Mouse (Mus musculus) CH12.LX (cell line): ENCODE measurements around the gene Pbxip1. TPM values are rescaled to one million over a fixed set of nuclear protein-coding genes. Genes with fewer than 3 reads are reported as not detected.
A peak's percentile ranks its signal among the peaks of the same experiment; 100 is the strongest.

Experiments
- DNase-seq: peaks from one replicate; pipeline ENCODE4 v3.0.0-alpha.2; 2013; ENCODE audit errors: extremely low read depth
- H3K27ac ChIP-seq: 2 replicates; pipeline ENCODE4 v1.5.1; 2012; ENCODE audit warnings: low read depth, mild to moderate bottlenecking, control low read depth, moderate library complexity; ENCODE audit not compliant: insufficient read depth
- H3K27me3 ChIP-seq: replicated peaks from 2 replicates; pipeline ENCODE3; 2012; ENCODE audit warnings: inconsistent platforms
- H3K36me3 ChIP-seq, 2 experiments: replicated peaks in 1 of 2; 2 replicates each; pipeline versions ENCODE3 to v1.6.1; 2012; ENCODE audit warnings: inconsistent platforms in 1 of 2, low read length in 1 of 2, mild to moderate bottlenecking in 1 of 2, mixed read lengths in 1 of 2, moderate library complexity in 1 of 2; ENCODE audit not compliant: control insufficient read depth in 1 of 2, insufficient read depth in 1 of 2
- H3K4me1 ChIP-seq, 2 experiments: 2 replicates each; pipeline ENCODE4 v1.6.1; 2012; ENCODE audit warnings: inconsistent platforms in 1 of 2, moderate library complexity in 1 of 2; ENCODE audit not compliant: insufficient read depth in 2 of 2, control insufficient read depth in 1 of 2
- H3K4me2 ChIP-seq: 2 replicates; pipeline ENCODE4 v1.6.1; 2012; ENCODE audit warnings: low read depth, mild to moderate bottlenecking, control low read depth; ENCODE audit not compliant: poor library complexity, insufficient read depth, severe bottlenecking
- H3K4me3 ChIP-seq, 3 experiments: fragments of 150-350 bp in 1 of 3; sonication (generic) in 1 of 3; replicated peaks in 1 of 3; 2 replicates each; pipeline versions ENCODE3 to v1.5.1; 2011 to 2012; ENCODE audit warnings: low read depth in 2 of 3, low read length in 2 of 3, mild to moderate bottlenecking in 2 of 3, moderate library complexity in 2 of 3, control low read depth in 1 of 3, improper control_type of control experiment in 1 of 3, inconsistent platforms in 1 of 3, mixed read lengths in 1 of 3; ENCODE audit not compliant: poor library complexity in 1 of 3
- H3K79me2 ChIP-seq: replicated peaks from 2 replicates; pipeline ENCODE4 v1.6.1; 2012; ENCODE audit warnings: mild to moderate bottlenecking, moderate library complexity; ENCODE audit not compliant: control insufficient read depth, poor library complexity, insufficient read depth, severe bottlenecking; ENCODE audit errors: extremely low read depth
- H3K9ac ChIP-seq: 2 replicates; pipeline ENCODE4 v1.6.1; 2012; ENCODE audit warnings: low read depth, mild to moderate bottlenecking, control low read depth, moderate library complexity; ENCODE audit not compliant: insufficient read depth
- H3K9me3 ChIP-seq: replicated peaks from 2 replicates; pipeline ENCODE3; 2012; ENCODE audit warnings: low read length, inconsistent platforms, mixed read lengths
- CHD1 ChIP-seq: IDR thresholded peaks from 2 replicates; pipeline ENCODE4 v1.6.1; 2012; ENCODE audit warnings: low read depth, low read length, improper control_type of control experiment, inconsistent platforms
- ELF1 ChIP-seq: IDR thresholded peaks from 2 replicates; pipeline ENCODE4 v1.6.1; 2014; ENCODE audit warnings: low read depth, mild to moderate bottlenecking, inconsistent platforms, low read length, improper control_type of control experiment
- EP300 ChIP-seq: IDR thresholded peaks from 2 replicates; pipeline ENCODE4 v1.6.1; 2011; ENCODE audit warnings: low read length, improper control_type of control experiment
- ETS1 ChIP-seq: conservative IDR thresholded peaks from 2 replicates; pipeline ENCODE4 v1.6.1; 2012; ENCODE audit warnings: low read depth, mild to moderate bottlenecking, inconsistent platforms, low read length, improper control_type of control experiment, moderate library complexity
- GABPA ChIP-seq: IDR thresholded peaks from 2 replicates; pipeline ENCODE4 v1.6.1; 2012; ENCODE audit warnings: low read depth, low read length, improper control_type of control experiment, inconsistent platforms; ENCODE audit not compliant: insufficient replicate concordance
- HCFC1 ChIP-seq: IDR thresholded peaks from 2 replicates; pipeline ENCODE4 v1.6.1; 2012; ENCODE audit warnings: low read depth, mild to moderate bottlenecking, inconsistent platforms, low read length, improper control_type of control experiment
- IRF4 ChIP-seq: IDR thresholded peaks from 2 replicates; pipeline ENCODE4 v1.6.1; 2014; ENCODE audit warnings: low read depth, mild to moderate bottlenecking, inconsistent platforms, low read length, improper control_type of control experiment
- MAFK ChIP-seq: IDR thresholded peaks from 2 replicates; pipeline ENCODE4 v1.6.1; 2011; ENCODE audit warnings: low read length, improper control_type of control experiment; ENCODE audit not compliant: insufficient replicate concordance
- MAZ ChIP-seq: IDR thresholded peaks from 2 replicates; pipeline ENCODE4 v1.6.1; 2012; ENCODE audit warnings: low read depth, mild to moderate bottlenecking, inconsistent platforms, low read length, improper control_type of control experiment, moderate library complexity
- MEF2A ChIP-seq: IDR thresholded peaks from 2 replicates; pipeline ENCODE4 v1.6.1; 2014; ENCODE audit warnings: low read depth, mild to moderate bottlenecking, inconsistent platforms, low read length, improper control_type of control experiment, borderline replicate concordance
- MXI1 ChIP-seq: IDR thresholded peaks from 2 replicates; pipeline ENCODE4 v1.6.1; 2011; ENCODE audit warnings: mild to moderate bottlenecking, low read depth, low read length, improper control_type of control experiment
- NELFE ChIP-seq: IDR thresholded peaks from 2 replicates; pipeline ENCODE4 v1.6.1; 2011; ENCODE audit warnings: low read depth, low read length, improper control_type of control experiment
- POLR2A ChIP-seq: IDR thresholded peaks from 2 replicates; pipeline ENCODE4 v1.6.1; 2011; ENCODE audit warnings: low read depth, mild to moderate bottlenecking, improper control_type of control experiment, low read length
- SMC3 ChIP-seq: IDR thresholded peaks from 2 replicates; pipeline ENCODE4 v1.6.1; 2011; ENCODE audit warnings: low read depth, low read length, improper control_type of control experiment
- TBP ChIP-seq: conservative IDR thresholded peaks from 2 replicates; pipeline ENCODE4 v1.6.1; 2011; ENCODE audit warnings: low read depth, low read length, improper control_type of control experiment
- TCF12 ChIP-seq: IDR thresholded peaks from 2 replicates; pipeline ENCODE4 v1.6.1; 2014; ENCODE audit warnings: low read depth, mild to moderate bottlenecking, inconsistent platforms, low read length, improper control_type of control experiment
- UBTF ChIP-seq: IDR thresholded peaks from 2 replicates; pipeline ENCODE4 v1.6.1; 2012; ENCODE audit warnings: low read depth, mild to moderate bottlenecking, inconsistent platforms, low read length, improper control_type of control experiment, moderate library complexity
- USF1 ChIP-seq: IDR thresholded peaks from 2 replicates; pipeline ENCODE4 v1.6.1; 2014; ENCODE audit warnings: low read depth, mild to moderate bottlenecking, inconsistent platforms, low read length, improper control_type of control experiment
- USF2 ChIP-seq: conservative IDR thresholded peaks from 2 replicates; pipeline ENCODE4 v1.6.1; 2011; ENCODE audit warnings: low read depth, low read length, improper control_type of control experiment
- ZC3H11A ChIP-seq: IDR thresholded peaks from 2 replicates; pipeline ENCODE4 v1.6.1; 2012; ENCODE audit warnings: low read depth, mild to moderate bottlenecking, inconsistent platforms, low read length, improper control_type of control experiment
- ZKSCAN1 ChIP-seq: IDR thresholded peaks from 2 replicates; pipeline ENCODE4 v1.6.1; 2012; ENCODE audit warnings: low read depth, inconsistent platforms, low read length, improper control_type of control experiment, borderline replicate concordance
- ZMIZ1 ChIP-seq: IDR thresholded peaks from 2 replicates; pipeline ENCODE4 v1.6.1; 2012; ENCODE audit warnings: low read depth, mild to moderate bottlenecking, inconsistent platforms, low read length, improper control_type of control experiment
- ZNF384 ChIP-seq: IDR thresholded peaks from 2 replicates; pipeline ENCODE4 v1.6.1; 2012; ENCODE audit warnings: low read depth, low read length, improper control_type of control experiment, inconsistent platforms
- dilution Hi-C: fragments of 300-500 bp; cut with MboI; formaldehyde crosslinking; loops from 2 replicates; pipeline ENCODE4 v1.14.3; 2020; ENCODE audit warnings: low sequenced_read_pairs; ENCODE audit not compliant: extremely low pct_unique_long_range_greater_than_20kb, extremely low pct_ligation_motif_present
- in situ Hi-C: fragments of 300-500 bp; cut with MboI; formaldehyde crosslinking; loops from 3 replicates; pipeline ENCODE4 v1.14.3; 2019; ENCODE audit warnings: low sequenced_read_pairs, low pct_ligation_motif_present, low pct_unique_long_range_greater_than_20kb, mixed read lengths
- polyA plus RNA-seq: library from polyadenylated mRNA; unstranded; fragments of >175 nt; gene quantifications from 2 replicates; pipeline ENCODE4 v1.2.1, GENCODE M21; 2012; ENCODE audit warnings: low read depth; ENCODE audit not compliant: insufficient read length
- total RNA-seq, 2 experiments: library from RNA; depleted of rRNA; stranded (reverse); fragments of 300-350 nt in 1 of 2; fragments of >200 nt in 1 of 2; gene quantifications; 2 replicates each; pipeline ENCODE4 v1.2.3; 2012 to 2014

Pbxip1 gene
- total and polyA plus RNA-seq, 3 experiments, result 14.1 to 18.4 (median 17.6) TPM

GRCm38 (mm10) chr3:89391663-89392511, 44.6 kb upstream of the Pbxip1 start (continued):
- no peak for TF ChIP-seq MAFK
- peak; percentile 81; the same call in 1 of the 2 replicates for TF ChIP-seq MAZ
- TF ChIP-seq GABPA, result no peak
- peak; percentile 80 for TF ChIP-seq EP300
- TF ChIP-seq IRF4, result peak; percentile 86
- TF ChIP-seq POLR2A, result peak; percentile 38; the same call in 1 of the 2 replicates
- no peak for TF ChIP-seq UBTF
- TF ChIP-seq HCFC1, result peak; percentile 64
- TF ChIP-seq USF2, result no peak
- peak; percentile 89 for TF ChIP-seq ETS1
- no peak for TF ChIP-seq ZKSCAN1
- TF ChIP-seq USF1, result no peak
- TF ChIP-seq MXI1, result peak; percentile 82; the same call in 1 of the 2 replicates
- no peak for TF ChIP-seq ZNF384
- TF ChIP-seq TBP, result no peak
- 0 out of 2 replicates have a peak, but pooled peaks have one; percentile 32 for TF ChIP-seq MEF2A
- no peak for TF ChIP-seq SMC3
- no peak for TF ChIP-seq CHD1
- peak; percentile 85 for TF ChIP-seq ELF1

- Histone ChIP-seq H3K27ac (peak overlapping the region; percentile 99), H3K27me3 (no peaks in the 10 kb centered on the region), H3K9ac (peak overlapping the region; percentile 97), H3K79me2 (peaks cover 13% of the 10 kb centered on the region; the same call in 1 of the 2 replicates), H3K4me2 (peak overlapping the region; percentile 38), H3K4me3 (peak overlapping the region; percentile 62 to 86 (median 85)), H3K36me3 (peaks cover 0 to 6% of the 10 kb centered on the region in 2 experiments), H3K4me1 (peaks cover 6 to 49% of the 10 kb centered on the region in 2 experiments), H3K9me3 (no peaks in the 10 kb centered on the region)
- dilution Hi-C loops (no loop called here), in situ Hi-C loops (no loop called here)
- no peak for DNase-seq
- TF ChIP-seq NELFE (0 out of 2 replicates have a peak, but pooled peaks have one; percentile 23), TCF12 (0 out of 2 replicates have a peak, but pooled peaks have one; percentile 4), EP300 (no peak), ZMIZ1 (peak; percentile 27; the same call in 1 of the 2 replicates), ZC3H11A (no peak)
These were observed 43.6 kb upstream of the Pbxip1 start for GRCm38 (mm10) chr3:89392871-89393311.
